Mouse (Mus musculus) lung, postnatal 25 days (tissue): ENCODE results near the gene Celf2.
A peak's percentile ranks its signal among the peaks of the same experiment; 100 is the strongest.

ENCODE experiments used
- DNase-seq: peaks from one replicate; pipeline ENCODE4 v3.0.0; 2022; ENCODE audit warnings: low spot score

The Celf2 gene

DNA sequence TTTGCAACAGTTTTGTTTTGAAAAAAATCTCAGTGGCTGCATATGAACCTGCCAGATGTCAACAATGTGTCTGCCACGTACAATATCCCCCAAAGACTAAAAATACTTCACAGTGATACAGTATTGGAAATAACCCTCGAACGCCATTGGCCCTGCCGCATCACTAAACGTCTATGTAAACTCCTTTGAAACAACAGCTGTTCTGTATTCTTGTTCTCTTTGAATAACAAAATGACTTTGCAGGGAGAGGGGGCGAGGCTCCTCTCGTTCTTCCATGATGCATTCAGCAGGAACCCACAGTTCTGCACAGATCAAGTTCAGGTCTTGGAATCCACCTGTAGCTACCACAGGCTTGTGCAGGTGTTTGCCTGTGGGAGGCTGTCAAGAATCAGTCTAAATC lies 597.4 kb downstream of the Celf2 start:
- no peak for DNase-seq

DNA sequence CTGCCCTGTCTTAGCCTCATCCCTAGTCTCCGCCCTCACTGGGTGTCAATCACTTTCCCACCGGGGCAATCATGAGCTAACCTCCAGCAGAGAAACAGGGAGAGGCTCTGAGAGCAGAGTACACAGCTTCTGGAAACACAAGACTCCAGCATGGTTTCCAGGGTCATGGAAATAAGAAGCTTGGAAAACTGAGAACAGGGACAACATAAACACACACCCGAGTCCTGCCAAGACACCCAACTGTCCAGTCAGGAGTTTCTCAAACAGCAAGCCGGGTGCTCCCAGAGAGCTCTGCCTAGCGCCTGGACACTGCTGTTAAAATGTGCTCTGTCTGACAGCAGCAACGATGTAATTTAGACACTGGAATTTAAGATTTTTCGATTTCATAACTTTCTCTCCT lies 599.4 kb downstream of the Celf2 start:
- peak; percentile 16 for DNase-seq

DNA sequence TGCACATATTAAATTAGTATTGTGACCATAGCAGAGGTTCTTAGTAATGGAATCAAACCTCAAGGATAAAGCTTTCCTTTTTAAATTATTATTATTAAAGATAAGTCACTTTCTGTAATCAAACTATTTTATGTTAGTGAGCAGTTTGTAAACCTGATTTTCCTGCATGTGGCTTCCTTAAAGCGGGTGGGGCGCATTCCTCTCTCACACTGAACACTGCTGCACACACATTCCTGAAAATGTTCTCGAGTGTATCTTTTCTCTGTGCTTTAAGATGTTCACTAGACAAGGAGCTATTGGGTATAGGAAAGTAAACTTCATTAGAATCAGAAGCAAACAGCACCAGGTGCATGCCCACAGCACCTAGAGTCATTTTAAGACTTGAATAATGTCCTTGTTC lies 605.0 kb downstream of the Celf2 start:
- DNase-seq, result no peak

GRCm38 (mm10) chr2:6903251-6903763 lies 606.1 kb downstream of the Celf2 start:
- DNase-seq, result no peak

DNA sequence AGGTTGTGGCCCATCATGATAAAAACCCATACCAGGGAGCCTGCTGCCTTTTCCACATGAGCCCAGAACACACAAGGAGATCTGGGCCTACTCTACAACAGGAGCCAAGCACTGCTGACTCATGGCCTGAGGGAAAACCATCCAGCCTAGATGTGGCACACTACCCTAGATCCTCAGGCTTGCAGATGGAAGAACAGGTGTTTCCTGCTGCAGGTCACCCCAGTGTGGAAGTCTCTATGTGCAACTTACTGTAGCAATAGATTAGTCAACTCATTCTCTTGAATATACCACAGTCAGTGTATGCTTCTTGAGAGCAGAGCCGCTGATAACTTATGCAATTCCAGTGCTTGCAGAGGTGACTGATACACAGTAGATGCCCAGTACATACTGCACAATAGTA lies 612.5 kb downstream of the Celf2 start:
- no peak for DNase-seq

DNA sequence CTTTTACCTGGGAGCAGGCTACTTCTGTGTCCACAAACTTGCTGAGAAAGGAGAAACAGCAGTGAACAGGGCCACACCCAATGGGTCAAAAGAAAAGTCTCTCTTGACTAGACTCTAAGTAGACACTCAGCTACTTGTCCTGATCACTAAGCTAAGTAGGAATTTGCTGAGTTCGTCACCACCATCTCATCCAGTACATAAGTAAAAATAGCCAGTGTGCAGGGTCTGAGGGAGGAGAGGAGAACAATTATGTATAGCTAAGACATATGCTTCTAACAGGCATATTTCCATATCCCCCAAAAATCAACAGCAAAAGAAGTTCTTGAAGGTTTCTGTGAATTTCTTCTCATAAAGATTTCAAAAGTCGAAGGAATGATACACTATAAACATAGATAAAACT lies 615.8 kb downstream of the Celf2 start:
- no peak for DNase-seq

DNA sequence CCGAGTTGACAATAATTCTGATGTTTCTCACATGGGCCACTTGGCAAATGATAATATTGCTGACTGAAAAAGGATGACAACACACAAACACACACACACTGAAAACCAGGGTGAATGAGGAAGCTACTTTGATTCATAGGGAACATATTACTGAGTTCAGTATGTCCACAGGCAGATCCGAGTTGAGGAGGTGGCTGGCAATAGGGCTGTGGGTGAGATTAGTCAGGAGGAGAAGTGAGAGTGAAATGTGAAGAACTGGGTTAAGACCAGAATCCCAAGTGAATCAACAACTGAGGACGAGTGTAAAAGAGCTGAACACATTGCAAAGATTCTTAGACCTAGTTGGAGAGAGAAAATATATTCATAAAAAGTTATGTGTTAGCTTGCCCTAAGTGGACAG lies 616.3 kb downstream of the Celf2 start:
- no peak for DNase-seq

DNA sequence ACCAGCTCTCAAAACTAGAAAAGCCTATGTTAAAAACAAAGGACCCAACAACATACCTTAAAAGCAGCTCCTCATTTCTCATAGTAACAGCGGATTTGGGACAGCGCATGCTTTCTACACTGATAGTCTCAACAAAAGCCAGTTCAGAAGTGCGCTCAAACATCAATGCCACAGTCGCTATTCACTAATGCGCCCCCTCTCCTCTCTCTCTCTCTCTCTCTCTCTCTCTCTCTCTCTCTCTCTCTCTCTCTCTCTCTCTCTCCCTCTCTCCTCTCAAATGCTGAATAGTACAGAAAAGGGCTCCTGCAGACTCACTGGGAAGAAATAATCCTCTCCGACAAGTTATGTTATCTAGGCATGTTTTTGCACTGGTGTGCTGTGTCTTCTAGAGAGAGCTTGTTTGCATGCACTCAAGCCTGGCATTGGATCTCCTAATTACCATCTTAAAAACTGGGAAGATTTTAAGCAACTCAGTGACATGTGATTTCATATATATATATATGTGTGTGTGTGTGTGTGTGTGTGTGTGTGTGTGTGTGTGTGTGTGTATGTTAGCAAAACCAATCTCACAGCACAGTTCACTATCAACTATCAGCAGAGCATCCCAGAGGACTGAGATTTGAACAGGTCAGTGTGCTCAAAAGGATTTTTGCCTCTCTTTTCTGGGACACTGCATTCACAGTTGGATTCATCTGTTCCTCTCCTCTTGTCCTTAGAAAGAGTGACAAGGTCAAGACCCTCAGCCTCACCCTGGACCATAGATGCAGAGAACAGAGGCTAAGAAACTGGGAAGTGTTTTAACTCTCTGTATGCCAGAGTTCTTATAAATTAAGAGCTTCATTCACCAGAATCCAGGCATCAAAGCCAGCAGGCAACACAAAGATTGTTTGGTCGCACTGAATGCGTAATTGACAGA lies 624.3 kb downstream of the Celf2 start:
- DNase-seq, result no peak

GRCm38 (mm10) chr2:6883996-6884795 lies 625.2 kb downstream of the Celf2 start:
- no peak for DNase-seq

DNA sequence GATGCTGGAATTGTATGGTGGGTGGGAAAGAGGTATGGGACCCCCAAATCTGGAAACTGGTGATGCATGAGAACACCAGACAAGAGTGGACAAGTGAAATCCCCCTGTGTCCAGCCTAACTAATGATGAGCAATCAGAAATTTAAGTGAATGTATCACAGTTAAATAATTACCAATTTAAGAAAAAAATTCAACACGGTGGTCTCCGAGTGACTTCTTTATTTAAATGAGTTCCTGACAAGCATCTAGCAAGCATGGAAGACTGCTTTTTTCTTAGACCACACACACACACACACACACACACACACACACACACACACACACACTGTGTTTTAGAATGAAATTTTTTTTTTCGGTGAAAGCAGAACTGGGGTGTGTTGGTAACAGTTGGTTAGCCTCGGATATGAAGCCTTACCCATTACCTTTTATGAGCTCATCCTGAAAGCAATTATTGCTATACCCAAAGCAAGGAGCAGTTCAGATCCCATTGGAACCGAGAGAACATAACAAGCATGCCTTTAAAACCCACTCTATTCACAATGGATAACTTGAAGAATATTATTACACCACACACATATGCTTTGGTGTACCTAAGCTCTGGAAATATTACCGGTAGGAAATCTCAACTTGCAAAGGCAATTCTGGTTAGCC lies 627.0 kb downstream of the Celf2 start:
- no peak for DNase-seq

DNA sequence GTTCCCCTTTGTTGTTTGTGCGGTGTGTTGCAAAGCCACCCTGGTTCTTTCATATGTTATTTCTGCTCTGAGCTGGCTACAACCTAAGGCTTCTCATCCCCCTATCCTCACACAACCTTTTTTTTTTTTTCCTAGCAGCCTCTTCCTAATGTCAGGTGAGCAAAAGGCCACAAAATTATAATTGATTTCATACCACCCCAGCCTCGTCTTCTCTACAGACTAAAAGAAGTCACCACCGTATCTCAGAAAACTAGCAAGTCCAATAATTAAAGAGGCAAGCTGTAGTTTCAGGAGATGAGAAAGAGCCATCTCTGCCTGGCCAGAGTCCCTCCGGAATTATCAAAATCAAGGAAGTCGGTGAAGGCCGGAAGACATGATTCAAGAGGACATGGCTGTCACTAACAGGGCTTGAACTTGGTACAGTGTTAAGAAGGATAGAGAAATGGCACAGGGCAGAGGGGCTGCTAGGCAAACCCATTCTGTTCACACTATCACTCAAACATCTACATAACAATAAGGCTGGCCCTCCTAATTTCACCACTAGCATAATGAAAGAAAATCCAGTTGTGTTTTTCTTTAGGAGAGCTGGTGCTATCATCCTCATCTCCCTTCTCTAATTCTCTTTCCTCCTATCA lies 628.3 kb downstream of the Celf2 start:
- no peak for DNase-seq

DNA sequence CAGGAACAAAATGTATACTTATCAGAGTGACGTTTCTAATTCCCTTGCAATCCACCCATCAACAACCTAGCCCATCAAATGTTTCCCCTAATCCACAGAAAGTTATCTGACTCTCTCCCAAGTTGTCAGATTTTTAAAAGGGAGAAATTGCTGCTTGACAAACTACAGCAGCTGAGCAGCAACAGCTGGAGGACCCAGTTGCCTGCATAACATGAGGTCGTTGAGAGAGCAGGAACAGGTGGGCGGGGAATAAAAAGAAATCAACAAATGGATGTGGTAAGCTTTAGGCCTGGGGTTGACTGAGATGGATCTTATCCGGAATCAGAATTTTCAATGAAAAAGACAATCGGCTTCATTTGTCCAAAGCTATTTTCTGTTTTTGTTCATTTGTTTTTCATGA lies 632.3 kb downstream of the Celf2 start:
- DNase-seq, result no peak

DNA sequence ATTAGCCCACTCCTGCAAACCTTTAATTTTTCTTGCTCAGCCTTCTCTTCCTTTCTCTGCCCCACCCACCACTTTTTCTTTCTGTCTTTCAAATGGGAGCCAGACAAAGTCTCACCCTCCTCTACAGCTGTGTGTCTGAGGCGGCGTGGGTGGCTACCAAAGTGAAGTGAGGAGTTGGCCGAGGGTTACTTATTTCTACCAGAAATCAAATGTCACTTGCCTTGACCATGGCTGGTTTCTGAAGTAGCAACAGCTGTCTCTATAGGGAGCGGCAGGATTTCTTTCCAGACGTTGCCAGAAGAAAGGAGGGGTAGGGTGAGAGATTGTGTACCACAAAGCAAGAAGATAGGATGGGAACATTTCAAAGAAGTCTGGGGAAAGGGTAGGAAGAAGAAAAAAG lies 632.8 kb downstream of the Celf2 start:
- no peak for DNase-seq

GRCm38 (mm10) chr2:6875071-6875611 lies 634.2 kb downstream of the Celf2 start:
- no peak for DNase-seq

- DNase-seq, result no peak
These were observed 635.0 kb downstream of the Celf2 start for GRCm38 (mm10) chr2:6874266-6874955.

DNA sequence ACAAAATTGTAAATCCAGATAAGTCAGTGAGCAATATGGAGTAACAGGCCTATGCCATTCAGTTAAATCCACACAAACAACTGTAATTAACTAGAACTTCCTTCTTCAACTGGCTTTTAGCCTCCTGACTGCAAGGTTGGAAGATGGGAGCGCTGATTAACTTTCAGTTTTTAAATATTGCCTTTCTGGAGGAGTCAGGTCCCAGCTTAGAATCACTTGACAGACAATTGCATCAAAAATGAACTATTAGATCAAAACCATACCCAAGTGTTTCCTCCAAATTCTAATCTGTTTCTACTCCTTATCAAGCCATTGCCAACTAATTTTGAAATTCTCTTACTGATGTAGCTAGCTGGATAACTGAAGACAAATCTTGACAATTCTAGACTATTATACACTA lies 635.7 kb downstream of the Celf2 start:
- no peak for DNase-seq

DNA sequence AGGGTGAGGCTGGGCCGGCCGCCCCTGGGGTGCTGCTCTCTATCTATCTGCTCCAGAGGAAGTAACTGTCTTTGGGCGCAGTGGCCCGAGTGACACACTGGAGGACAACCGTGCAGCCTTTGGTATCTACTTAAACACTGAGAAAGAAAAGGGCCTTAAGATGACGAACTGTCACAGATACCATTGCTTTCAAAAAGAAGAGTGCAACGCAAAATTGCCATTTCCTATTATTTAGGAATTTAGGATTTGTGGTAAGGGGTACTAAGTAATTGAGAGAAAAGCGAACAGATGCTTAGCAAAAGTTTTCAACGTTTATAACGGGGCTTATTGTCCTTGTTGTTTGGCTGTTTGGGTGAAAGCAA lies 636.5 kb downstream of the Celf2 start:
- DNase-seq, result no peak

DNA sequence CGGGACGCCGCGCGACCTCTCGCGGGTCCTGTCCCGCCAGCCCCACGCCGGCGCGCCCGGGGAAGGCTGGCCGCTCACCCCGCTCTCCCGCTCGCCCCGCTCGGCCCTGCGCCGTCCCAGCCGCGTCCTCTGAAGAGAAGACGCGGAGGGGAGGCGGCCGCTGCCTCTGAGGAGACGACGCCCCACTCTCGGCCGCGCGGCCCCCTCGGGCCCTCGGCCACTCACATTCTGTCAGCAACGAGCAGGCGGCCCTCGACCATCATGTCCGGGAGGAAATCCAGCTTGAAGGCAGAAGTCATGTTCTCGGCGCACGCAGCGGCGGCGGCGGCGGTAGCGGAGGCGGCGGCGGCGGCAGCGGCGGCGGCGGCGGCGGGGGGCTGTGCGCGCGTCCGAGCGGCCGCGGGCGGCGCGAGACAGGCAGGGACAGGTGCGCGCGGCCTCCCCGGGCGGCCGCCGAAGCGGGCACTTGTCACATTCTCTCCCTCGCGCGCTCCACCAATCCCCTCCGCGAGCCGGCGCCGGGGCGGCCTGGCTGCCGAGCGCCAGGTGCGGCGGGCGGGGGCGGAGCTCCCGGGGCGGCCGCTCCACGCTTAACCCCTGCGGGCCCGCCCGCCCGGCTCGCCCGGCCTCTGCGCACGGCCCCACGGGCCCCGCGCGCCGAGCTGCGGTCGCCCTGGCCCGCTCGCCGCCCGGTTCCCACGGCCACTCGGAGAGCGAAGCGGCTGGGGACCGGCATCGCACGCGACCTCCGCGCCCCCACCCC lies 637.1 kb downstream of the Celf2 start:
- DNase-seq, result peak; percentile 76

DNA sequence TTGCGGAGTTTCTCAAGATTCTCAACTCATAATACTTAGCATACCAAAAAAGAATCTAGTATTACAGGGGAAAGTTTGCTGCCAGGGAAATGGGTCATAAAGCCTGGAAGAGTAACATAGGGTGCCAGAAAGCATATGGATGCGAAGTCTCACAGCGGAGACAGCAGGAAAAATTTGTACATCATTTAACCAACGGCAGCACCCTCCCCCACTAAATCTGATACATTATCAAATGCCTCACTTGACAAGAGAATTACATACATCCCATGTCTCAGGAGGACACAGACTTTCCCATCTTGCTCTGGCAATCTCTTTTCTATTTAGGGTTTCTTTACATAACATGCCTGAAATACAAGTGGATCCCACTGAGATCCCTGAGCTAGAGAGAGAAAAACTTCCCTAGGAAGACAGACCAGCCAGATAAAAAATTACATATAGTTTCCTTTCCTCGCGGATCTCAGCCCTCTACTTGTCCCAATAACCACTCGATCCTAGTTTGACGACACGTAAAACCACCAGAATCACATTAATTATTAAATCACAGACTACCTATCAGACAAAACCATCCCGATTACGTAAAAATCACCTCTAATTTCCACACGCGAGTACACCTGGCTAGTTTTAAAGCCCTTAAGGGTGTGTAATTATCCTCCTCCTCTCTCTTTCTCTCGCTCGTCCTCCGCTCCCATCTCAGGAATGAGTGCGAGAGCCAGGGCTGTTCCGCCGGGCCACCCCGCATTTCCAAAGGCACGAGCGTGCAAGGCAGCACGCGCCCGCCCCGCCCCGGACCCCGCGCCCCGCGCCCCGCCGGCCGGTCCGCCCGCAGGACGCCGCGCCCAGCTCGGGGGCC lies 637.9 kb downstream of the Celf2 start:
- no peak for DNase-seq
